Mouse (Mus musculus) liver, embryonic 12.5 days (tissue): ENCODE measurements around the gene Wdr61. TPM values are rescaled to one million over a fixed set of nuclear protein-coding genes. Genes with fewer than 3 reads are reported as not detected.

Experiments
- ATAC-seq: fragments of 200-750 bp; cut with Nextera tagmentation; 2 replicates; pipeline ENCODE4 v1.8.0; 2017; ENCODE audit warnings: moderate number of reproducible peaks, mild to moderate bottlenecking, moderate library complexity
- H3K27ac ChIP-seq: fragments of 300-500 bp; sonication (generic); 2 replicates; pipeline ENCODE4 v1.5.1; 2016; ENCODE audit warnings: mild to moderate bottlenecking
- H3K27me3 ChIP-seq: fragments of 300-500 bp; sonication (generic); replicated peaks from 2 replicates; pipeline ENCODE4 v1.6.1; 2016; ENCODE audit warnings: mild to moderate bottlenecking, moderate library complexity
- H3K36me3 ChIP-seq: fragments of 300-500 bp; sonication (generic); 2 replicates; pipeline ENCODE4 v1.6.1; 2016; ENCODE audit warnings: mild to moderate bottlenecking, moderate library complexity
- H3K4me1 ChIP-seq: fragments of 300-500 bp; sonication (generic); 2 replicates; pipeline ENCODE4 v1.6.1; 2016
- H3K4me2 ChIP-seq: fragments of 300-500 bp; sonication (generic); 2 replicates; pipeline ENCODE4 v1.6.1; 2016; ENCODE audit warnings: mild to moderate bottlenecking, moderate library complexity
- H3K4me3 ChIP-seq: fragments of 300-500 bp; sonication (generic); 2 replicates; pipeline ENCODE4 v1.5.1; 2016; ENCODE audit warnings: mild to moderate bottlenecking, moderate library complexity
- H3K9ac ChIP-seq: fragments of 300-500 bp; sonication (generic); 2 replicates; pipeline ENCODE4 v1.6.1; 2016; ENCODE audit warnings: mild to moderate bottlenecking, moderate library complexity
- H3K9me3 ChIP-seq: fragments of 300-500 bp; sonication (generic); replicated peaks from 2 replicates; pipeline ENCODE4 v1.6.1; 2016; ENCODE audit warnings: mild to moderate bottlenecking, moderate library complexity
- WGBS: fragments of 180-500 bp; shearing (Covaris S2); methylation state at CpG from one replicate; pipeline ENCODE4 v1.1.7; 2016; ENCODE audit not compliant: insufficient replicate concordance; 5-methylcytosine and 5-hydroxymethylcytosine counted together
- polyA plus RNA-seq: library from polyadenylated mRNA; unstranded; fragments of >200 nt; fragmentation: Nextera tagmentation; extraction: Ambion mirVana; gene quantifications from 2 replicates; pipeline ENCODE4 v1.2.1, GENCODE M21; 2016

The Wdr61 gene
- polyA plus RNA-seq, 1 experiment from 2014 or later: 124 TPM

DNA sequence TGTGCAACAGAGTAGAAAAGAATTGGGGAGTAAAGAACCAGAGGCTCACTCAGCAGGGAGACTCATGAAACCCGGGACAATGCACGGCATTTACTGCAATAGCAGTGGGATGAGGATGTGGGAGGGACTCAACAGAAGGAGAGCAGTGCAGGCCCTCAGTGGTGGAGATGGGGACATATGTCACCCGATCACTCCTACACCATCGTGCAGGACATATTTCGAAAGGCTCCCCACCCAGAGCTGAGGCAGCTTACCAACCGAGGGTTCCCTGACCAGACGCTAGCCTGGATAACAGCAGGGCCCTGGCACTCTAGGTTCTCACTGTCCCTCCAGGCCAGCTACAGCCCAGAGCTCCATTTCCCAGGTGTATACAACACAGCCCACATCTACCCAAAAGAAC lies 12.2 kb downstream of the Wdr61 start:
- peaks cover 99% of the 10 kb centered on the region for H3K36me3 ChIP-seq
- 92% methylated on average over 7 of the region's 7 CpGs for WGBS
- H3K9me3 ChIP-seq: no peaks in the 10 kb centered on the region
- H3K4me1 ChIP-seq: no peaks in the 10 kb centered on the region
- no peak overlapping the region for H3K27ac ChIP-seq
- no peak overlapping the region for H3K4me2 ChIP-seq
- H3K27me3 ChIP-seq: no peaks in the 10 kb centered on the region
- ATAC-seq: no peak
- H3K9ac ChIP-seq: no peak overlapping the region
- H3K4me3 ChIP-seq: no peak overlapping the region

DNA sequence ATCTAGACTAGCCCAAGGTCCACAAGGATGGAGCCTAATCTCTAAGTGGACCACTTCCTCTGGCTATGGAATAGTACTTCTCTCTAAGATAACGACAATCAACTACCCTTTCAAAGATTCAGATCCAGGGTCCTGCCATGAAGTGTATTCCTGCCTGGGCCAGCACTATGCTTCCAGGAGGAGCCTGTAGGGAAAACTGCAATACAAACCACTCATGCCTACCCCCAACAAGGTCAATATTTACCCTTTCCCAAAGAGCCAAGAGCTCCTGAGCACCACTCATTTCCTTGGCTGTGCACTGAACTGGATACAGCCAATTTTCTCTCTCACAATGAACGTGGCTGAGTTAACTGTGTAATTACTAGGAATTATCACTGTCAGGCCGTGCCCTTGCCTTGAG lies 16.8 kb downstream of the Wdr61 start:
- ATAC-seq: no peak
- Histone ChIP-seq H3K4me3 (no peak overlapping the region), H3K36me3 (peaks cover 99% of the 10 kb centered on the region), H3K9ac (no peak overlapping the region), H3K9me3 (no peaks in the 10 kb centered on the region), H3K4me2 (no peak overlapping the region), H3K27ac (no peak overlapping the region), H3K27me3 (no peaks in the 10 kb centered on the region), H3K4me1 (no peaks in the 10 kb centered on the region)
- WGBS: 74% methylated on average over 3 of the region's 3 CpGs

GRCm38 (mm10) chr9:54715776-54716175 lies 18.5 kb downstream of the Wdr61 start:
- WGBS: 85% methylated on average over 3 of the region's 3 CpGs
- no peak overlapping the region for H3K9ac ChIP-seq
- no peak overlapping the region for H3K4me3 ChIP-seq
- peaks cover 100% of the 10 kb centered on the region for H3K36me3 ChIP-seq
- H3K27me3 ChIP-seq: no peaks in the 10 kb centered on the region
- no peaks in the 10 kb centered on the region for H3K4me1 ChIP-seq
- H3K27ac ChIP-seq: no peak overlapping the region
- H3K4me2 ChIP-seq: no peak overlapping the region
- H3K9me3 ChIP-seq: no peaks in the 10 kb centered on the region
- ATAC-seq: no peak

GRCm38 (mm10) chr9:54708085-54708484 lies 26.2 kb downstream of the Wdr61 start:
- Histone ChIP-seq H3K9me3 (no peaks in the 10 kb centered on the region), H3K27me3 (no peaks in the 10 kb centered on the region), H3K4me3 (no peak overlapping the region), H3K4me1 (peaks cover 61% of the 10 kb centered on the region), H3K36me3 (peaks cover 72% of the 10 kb centered on the region), H3K9ac (no peak overlapping the region), H3K4me2 (no peak overlapping the region), H3K27ac (no peak overlapping the region)
- no peak for ATAC-seq
- 81% methylated on average over 5 of the region's 5 CpGs for WGBS

GRCm38 (mm10) chr9:54707288-54707999 lies 26.9 kb downstream of the Wdr61 start:
- H3K27ac ChIP-seq: no peak overlapping the region
- no peaks in the 10 kb centered on the region for H3K9me3 ChIP-seq
- H3K9ac ChIP-seq: peak overlapping the region; percentile 10; the same call in 1 of the 2 replicates
- WGBS: 65% methylated on average over 8 of the region's 8 CpGs
- ATAC-seq: no peak
- no peaks in the 10 kb centered on the region for H3K27me3 ChIP-seq
- no peak overlapping the region for H3K4me2 ChIP-seq
- no peak overlapping the region for H3K4me3 ChIP-seq
- H3K36me3 ChIP-seq: peaks cover 66% of the 10 kb centered on the region
- H3K4me1 ChIP-seq: peaks cover 67% of the 10 kb centered on the region

DNA sequence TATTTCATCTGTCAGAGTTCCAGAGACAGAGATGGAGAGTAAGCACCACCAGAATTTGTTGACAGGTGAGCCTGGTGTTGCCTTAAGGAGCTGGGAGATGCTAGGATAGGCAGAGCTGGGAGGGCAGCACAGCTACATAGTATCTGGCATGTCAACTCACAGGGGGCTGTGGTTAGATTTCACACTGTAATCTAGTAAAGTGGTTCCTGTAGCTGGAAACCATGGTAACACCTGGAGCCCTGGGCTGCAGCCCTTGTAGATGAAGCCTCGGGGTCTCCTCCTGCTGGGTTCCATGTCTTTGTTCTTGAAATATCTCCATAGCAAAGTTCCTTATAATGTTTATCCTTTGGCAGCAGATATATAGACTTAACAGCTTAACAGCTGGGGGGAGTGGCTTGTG lies 28.8 kb downstream of the Wdr61 start:
- Histone ChIP-seq H3K4me2 (peak overlapping the region; percentile 92), H3K9ac (no peak overlapping the region), H3K27ac (peak overlapping the region; percentile 97), H3K4me1 (peaks cover 86% of the 10 kb centered on the region), H3K4me3 (no peak overlapping the region), H3K36me3 (peaks cover 47% of the 10 kb centered on the region), H3K9me3 (no peaks in the 10 kb centered on the region), H3K27me3 (peaks cover 7% of the 10 kb centered on the region)
- WGBS: 20% methylated on average over 1 of the region's 1 CpGs
- 0 out of 2 replicates have a peak, but pooled peaks have one; percentile 8 for ATAC-seq

DNA sequence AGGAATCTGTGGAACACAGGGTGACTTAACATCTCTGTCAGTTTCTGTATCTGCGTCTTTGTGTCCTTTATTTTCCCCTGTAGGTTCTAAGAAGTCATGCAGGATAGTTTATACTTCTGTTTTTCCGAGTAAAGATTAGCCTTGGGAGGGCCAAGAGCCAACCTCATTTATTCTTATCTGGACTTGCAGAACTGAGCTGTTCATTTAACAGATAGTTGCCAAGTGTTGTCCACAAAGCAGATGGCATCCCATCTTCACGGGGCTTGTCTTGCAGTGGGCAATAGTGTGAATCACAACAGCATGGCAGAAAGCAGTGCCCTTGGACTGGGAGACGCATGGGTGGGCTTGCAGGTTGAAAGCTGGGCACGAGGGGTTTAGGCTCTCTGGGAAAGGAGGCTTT lies 30.0 kb downstream of the Wdr61 start:
- H3K27ac ChIP-seq: peak overlapping the region; percentile 97
- H3K4me2 ChIP-seq: peak overlapping the region; percentile 92
- peak overlapping the region; percentile 39; the same call in 1 of the 2 replicates for H3K4me3 ChIP-seq
- H3K9me3 ChIP-seq: no peaks in the 10 kb centered on the region
- H3K27me3 ChIP-seq: peaks cover 19% of the 10 kb centered on the region
- H3K36me3 ChIP-seq: peaks cover 35% of the 10 kb centered on the region
- WGBS: 29% methylated on average over 5 of the region's 5 CpGs
- peak; percentile 81 for ATAC-seq
- peaks cover 96% of the 10 kb centered on the region for H3K4me1 ChIP-seq
- peak overlapping the region; percentile 96; the same call in 1 of the 2 replicates for H3K9ac ChIP-seq

- 75% methylated on average over 2 of the region's 2 CpGs for WGBS
- peak overlapping the region; percentile 39 for H3K4me3 ChIP-seq
- no peak for ATAC-seq
- no peaks in the 10 kb centered on the region for H3K9me3 ChIP-seq
- peaks cover 20% of the 10 kb centered on the region for H3K27me3 ChIP-seq
- peak overlapping the region; percentile 97 for H3K27ac ChIP-seq
- peak overlapping the region; percentile 96 for H3K9ac ChIP-seq
- H3K36me3 ChIP-seq: peaks cover 17% of the 10 kb centered on the region
- peak overlapping the region; percentile 92 for H3K4me2 ChIP-seq
- peaks cover 95% of the 10 kb centered on the region for H3K4me1 ChIP-seq
Observed at GRCm38 (mm10) chr9:54702581-54702980, 31.7 kb downstream of the Wdr61 start.

GRCm38 (mm10) chr9:54700746-54701145 lies 33.6 kb downstream of the Wdr61 start:
- peaks cover 95% of the 10 kb centered on the region for H3K4me1 ChIP-seq
- no peaks in the 10 kb centered on the region for H3K36me3 ChIP-seq
- ATAC-seq: no peak
- no peaks in the 10 kb centered on the region for H3K9me3 ChIP-seq
- H3K27ac ChIP-seq: peak overlapping the region; percentile 97
- H3K4me2 ChIP-seq: peak overlapping the region; percentile 92
- 69% methylated on average over 7 of the region's 7 CpGs for WGBS
- peaks cover 24% of the 10 kb centered on the region for H3K27me3 ChIP-seq
- H3K4me3 ChIP-seq: peak overlapping the region; percentile 80
- H3K9ac ChIP-seq: peak overlapping the region; percentile 96

GRCm38 (mm10) chr9:54700174-54700475 lies 34.2 kb downstream of the Wdr61 start:
- Histone ChIP-seq H3K9me3 (no peaks in the 10 kb centered on the region), H3K4me1 (peaks cover 91% of the 10 kb centered on the region), H3K36me3 (no peaks in the 10 kb centered on the region), H3K9ac (peak overlapping the region; percentile 96), H3K4me2 (peak overlapping the region; percentile 92), H3K4me3 (peak overlapping the region; percentile 80), H3K27me3 (peaks cover 28% of the 10 kb centered on the region), H3K27ac (peak overlapping the region; percentile 97)
- 22% methylated on average over 9 of the region's 9 CpGs for WGBS
- ATAC-seq: no peak

- Histone ChIP-seq H3K4me1 (peaks cover 86% of the 10 kb centered on the region), H3K27ac (peak overlapping the region; percentile 97)
- WGBS: 1% methylated on average over 83 of the region's 92 CpGs
Observed at GRCm38 (mm10) chr9:54699345-54700173, 34.8 kb downstream of the Wdr61 start.

DNA sequence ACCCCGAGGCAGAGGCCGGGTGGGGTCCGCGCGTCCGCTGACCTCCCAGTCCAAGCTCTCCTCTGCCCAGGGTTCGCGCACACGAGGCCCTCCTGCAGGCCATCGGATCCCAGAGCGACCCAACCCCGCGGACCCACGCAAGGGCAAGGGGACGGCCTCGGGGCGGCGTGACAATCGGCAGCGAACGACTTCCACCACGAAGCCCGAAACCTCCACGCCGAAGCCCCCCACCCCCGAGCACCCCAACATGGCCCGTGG lies 35.3 kb downstream of the Wdr61 start:
- peak overlapping the region; percentile 80 for H3K4me3 ChIP-seq
- no peaks in the 10 kb centered on the region for H3K36me3 ChIP-seq
- H3K27me3 ChIP-seq: peaks cover 37% of the 10 kb centered on the region
- peak overlapping the region; percentile 92 for H3K4me2 ChIP-seq
- H3K9ac ChIP-seq: peak overlapping the region; percentile 96
- no peaks in the 10 kb centered on the region for H3K9me3 ChIP-seq
- peak overlapping the region; percentile 97 for H3K27ac ChIP-seq
- H3K4me1 ChIP-seq: peaks cover 80% of the 10 kb centered on the region
- WGBS: 8% methylated on average over 27 of the region's 27 CpGs
- ATAC-seq: peak; percentile 35

More at GRCm38 (mm10) chr9:54699345-54700173, 34.8 kb downstream of the Wdr61 start:
- Histone ChIP-seq H3K27me3 (peaks cover 33% of the 10 kb centered on the region), H3K36me3 (no peaks in the 10 kb centered on the region), H3K9ac (peak overlapping the region; percentile 96), H3K4me2 (peak overlapping the region; percentile 92), H3K9me3 (no peaks in the 10 kb centered on the region), H3K4me3 (peak overlapping the region; percentile 80)
- ATAC-seq: peak; percentile 46
